Mouse (Mus musculus): ENCODE results near the gene Ap3m1. TPM values are rescaled to one million over a fixed set of nuclear protein-coding genes. Genes with fewer than 3 reads are reported as not detected.
A peak's percentile ranks its signal among the peaks of the same experiment; 100 is the strongest.
"Not testable (repeated sequence)": the region's sequence is repeated elsewhere in the genome, so short reads cannot be mapped to it uniquely, and the experiment has no call there.

The Ap3m1 gene
- polyA plus RNA-seq (2015; fragmentation: Nextera tagmentation; extraction: Ambion mirVana): 73.2 and 76.4 TPM in 2 replicates

DNA sequence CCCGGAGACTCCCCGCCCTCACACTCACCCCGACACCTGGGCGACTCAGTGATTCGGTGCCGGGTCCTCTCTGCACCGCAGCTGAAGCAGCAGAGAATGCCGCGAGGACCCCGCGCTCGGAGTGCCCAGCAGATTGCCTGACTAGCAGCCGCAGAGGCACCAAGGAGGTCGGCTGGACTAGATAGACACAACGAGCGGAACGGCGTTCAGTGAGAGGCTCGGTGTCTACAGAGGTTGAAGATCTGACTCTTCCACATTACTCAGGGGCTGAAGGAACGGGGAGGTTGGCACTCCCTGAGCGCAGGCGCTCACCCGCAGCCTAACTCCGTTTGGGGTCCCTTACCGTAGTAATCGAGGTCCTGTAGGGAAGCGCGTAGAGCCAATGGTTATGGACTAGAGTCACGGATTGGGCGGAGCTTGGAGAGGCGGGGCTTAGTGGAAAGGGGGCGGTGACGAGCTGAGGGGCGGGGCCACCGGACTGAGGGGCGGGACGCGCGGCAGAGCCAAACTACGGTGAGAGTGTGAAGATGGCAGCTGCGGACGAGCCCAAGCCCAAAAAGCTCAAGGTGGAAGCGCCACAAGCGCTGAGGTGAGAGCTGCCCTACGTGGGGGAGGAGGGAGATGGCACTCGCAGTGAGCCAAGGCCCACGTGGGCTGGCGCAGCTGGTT lies at the start of gene Ap3m1, which contains the start of gene Adk:
TSS of gene Ap3m1 (minus strand) at position 397 of the 669 bp plus-strand sequence.
TSS of gene Adk (plus strand) at position 463 of the 669 bp plus-strand sequence.
- H3K27me3 ChIP-seq: no peaks in the 10 kb centered on the region
- peak within 1 kb of the TSS; percentile 96 for H3K27ac ChIP-seq (replicated peaks)
- peak within 1 kb of the TSS; percentile 82 for H3K4me2 ChIP-seq
- under 1% methylated on average over 48 of the region's 48 CpGs for WGBS
- peak; percentile 98 for ATAC-seq (ENCODE audit: low FRiP score, low read depth)
- no peaks in the 10 kb centered on the region for H3K9me3 ChIP-seq
- H3K4me1 ChIP-seq (replicated peaks): peaks cover 16% of the 10 kb centered on the region
- peak within 1 kb of the TSS; percentile 85 for H3K9ac ChIP-seq
- H3K36me3 ChIP-seq: no peaks in the 10 kb centered on the region
- H3K4me3 ChIP-seq: peak within 1 kb of the TSS; percentile 95

- no peak for ATAC-seq (ENCODE audit: low FRiP score, low read depth)
- Histone ChIP-seq H3K27ac (replicated peaks) (no peak overlapping the region), H3K36me3 (no peaks in the 10 kb centered on the region), H3K27me3 (no peaks in the 10 kb centered on the region), H3K4me1 (replicated peaks) (no peaks in the 10 kb centered on the region), H3K4me3 (no peak overlapping the region), H3K4me2 (no peak overlapping the region), H3K9ac (no peak overlapping the region), H3K9me3 (no peaks in the 10 kb centered on the region)
- 57% methylated on average over 7 of the region's 7 CpGs for WGBS
Observed at GRCm38 (mm10) chr14:21101562-21101961, 49.3 kb upstream of the Ap3m1 start.

DNA sequence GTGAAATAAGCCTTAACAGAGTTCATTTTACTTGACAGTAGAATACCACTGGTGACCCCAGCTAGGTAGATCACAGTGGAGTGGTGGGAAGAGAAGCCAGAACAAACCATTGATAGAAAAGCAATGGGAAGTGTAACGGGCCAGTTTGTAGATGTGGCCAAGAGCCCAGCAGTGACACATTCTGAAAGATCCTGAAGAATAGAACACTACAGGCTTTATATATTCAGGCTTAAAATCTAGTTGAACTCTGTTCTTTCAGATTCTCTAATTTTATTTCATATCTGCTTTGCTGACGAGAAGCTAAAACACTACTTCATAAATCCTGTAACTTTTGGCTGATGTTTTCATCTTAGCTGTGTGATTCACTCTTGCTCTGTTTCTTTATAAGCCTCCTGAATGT lies 48.6 kb upstream of the Ap3m1 start:
- Histone ChIP-seq H3K4me1 (replicated peaks) (no peaks in the 10 kb centered on the region), H3K27me3 (no peaks in the 10 kb centered on the region), H3K9ac (no peak overlapping the region), H3K36me3 (no peaks in the 10 kb centered on the region), H3K27ac (replicated peaks) (no peak overlapping the region), H3K4me3 (no peak overlapping the region), H3K9me3 (no peaks in the 10 kb centered on the region), H3K4me2 (no peak overlapping the region)
- WGBS: 81% methylated on average over 2 of the region's 2 CpGs
- ATAC-seq (ENCODE audit: low FRiP score, low read depth): no peak

- Histone ChIP-seq H3K36me3 (no peaks in the 10 kb centered on the region), H3K4me2 (no peak overlapping the region), H3K27ac (replicated peaks) (no peak overlapping the region), H3K4me1 (replicated peaks) (no peaks in the 10 kb centered on the region), H3K4me3 (no peak overlapping the region), H3K9ac (no peak overlapping the region), H3K9me3 (no peaks in the 10 kb centered on the region), H3K27me3 (no peaks in the 10 kb centered on the region)
- 85% methylated on average over 7 of the region's 7 CpGs for WGBS
- ATAC-seq (ENCODE audit: low FRiP score, low read depth): no peak
Observed at GRCm38 (mm10) chr14:21099371-21099770, 47.1 kb upstream of the Ap3m1 start.

- H3K9me3 ChIP-seq: no peaks in the 10 kb centered on the region
- H3K36me3 ChIP-seq: no peaks in the 10 kb centered on the region
- 91% methylated on average over 4 of the region's 4 CpGs for WGBS
- H3K27ac ChIP-seq (replicated peaks): no peak overlapping the region
- no peaks in the 10 kb centered on the region for H3K4me1 ChIP-seq (replicated peaks)
- no peak overlapping the region for H3K9ac ChIP-seq
- H3K4me2 ChIP-seq: no peak overlapping the region
- no peaks in the 10 kb centered on the region for H3K27me3 ChIP-seq
- no peak overlapping the region for H3K4me3 ChIP-seq
- no peak for ATAC-seq (ENCODE audit: low FRiP score, low read depth)
Observed at GRCm38 (mm10) chr14:21096689-21097088, 44.4 kb upstream of the Ap3m1 start.

- no peak for ATAC-seq (ENCODE audit: low FRiP score, low read depth)
- no peaks in the 10 kb centered on the region for H3K27me3 ChIP-seq
Observed at GRCm38 (mm10) chr14:21096279-21096678, 44.0 kb upstream of the Ap3m1 start.

DNA sequence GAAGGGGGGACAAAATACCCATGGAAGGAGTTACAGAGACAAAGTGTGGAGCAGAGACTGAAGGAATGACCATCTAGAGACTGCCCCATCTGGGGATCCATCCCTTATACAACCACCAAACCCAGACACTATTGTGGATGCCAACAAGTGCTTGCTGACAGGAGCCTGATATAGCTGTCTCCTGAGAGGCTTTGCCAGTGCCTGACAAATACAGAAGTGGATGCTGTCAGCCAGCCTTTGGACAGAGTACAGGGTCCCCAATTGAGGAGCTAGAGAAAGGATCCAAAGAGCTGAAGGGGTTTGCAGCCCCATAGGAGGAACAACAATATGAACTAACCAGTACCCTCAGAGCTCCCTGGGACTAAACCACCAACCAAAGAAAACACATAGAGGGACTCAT lies 41.9 kb upstream of the Ap3m1 start:
- H3K36me3 ChIP-seq; H3K9me3 ChIP-seq; ATAC-seq (ENCODE audit: low FRiP score, low read depth); H3K27ac ChIP-seq (replicated peaks); H3K27me3 ChIP-seq; H3K9ac ChIP-seq; H3K4me1 ChIP-seq (replicated peaks); H3K4me3 ChIP-seq; H3K4me2 ChIP-seq: not testable (repeated sequence)

More at GRCm38 (mm10) chr14:21096279-21096678, 44.0 kb upstream of the Ap3m1 start:
- Histone ChIP-seq H3K4me2 (no peak overlapping the region), H3K4me1 (replicated peaks) (no peaks in the 10 kb centered on the region), H3K36me3 (no peaks in the 10 kb centered on the region), H3K9ac (no peak overlapping the region), H3K4me3 (no peak overlapping the region), H3K9me3 (no peaks in the 10 kb centered on the region), H3K27ac (replicated peaks) (no peak overlapping the region)

DNA sequence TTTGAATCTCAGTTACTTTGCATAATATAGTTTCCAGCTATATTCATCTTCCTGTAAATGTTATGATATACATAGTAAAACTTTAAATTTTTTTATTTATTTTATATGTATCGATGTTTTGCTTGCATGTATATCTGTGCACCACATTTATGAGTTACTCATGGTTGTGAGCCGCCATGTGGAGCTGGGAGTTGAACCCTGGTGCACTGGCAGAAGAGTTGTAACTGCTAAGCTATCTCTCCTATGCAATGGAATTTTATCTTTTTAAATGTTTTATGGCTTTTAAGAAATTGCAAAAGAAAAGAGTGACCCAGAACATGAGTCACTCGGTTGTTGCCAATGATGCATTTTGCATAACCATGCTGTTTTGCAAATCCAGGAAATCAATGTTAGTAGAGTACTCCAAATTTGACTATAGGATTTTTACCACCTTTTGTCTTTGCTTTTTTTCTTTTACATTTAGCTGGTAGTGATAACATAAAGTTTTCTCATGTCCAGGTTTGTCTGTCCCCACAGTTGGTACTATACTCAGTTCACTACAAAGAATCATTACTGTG lies 38.7 kb upstream of the Ap3m1 start:
- Histone ChIP-seq H3K4me3 (no peak overlapping the region), H3K4me1 (replicated peaks) (no peaks in the 10 kb centered on the region), H3K9ac (no peak overlapping the region), H3K27ac (replicated peaks) (no peak overlapping the region), H3K9me3 (no peaks in the 10 kb centered on the region), H3K36me3 (no peaks in the 10 kb centered on the region), H3K27me3 (no peaks in the 10 kb centered on the region), H3K4me2 (no peak overlapping the region)
- 96% methylated on average over 3 of the region's 3 CpGs for WGBS
- ATAC-seq (ENCODE audit: low FRiP score, low read depth): no peak

DNA sequence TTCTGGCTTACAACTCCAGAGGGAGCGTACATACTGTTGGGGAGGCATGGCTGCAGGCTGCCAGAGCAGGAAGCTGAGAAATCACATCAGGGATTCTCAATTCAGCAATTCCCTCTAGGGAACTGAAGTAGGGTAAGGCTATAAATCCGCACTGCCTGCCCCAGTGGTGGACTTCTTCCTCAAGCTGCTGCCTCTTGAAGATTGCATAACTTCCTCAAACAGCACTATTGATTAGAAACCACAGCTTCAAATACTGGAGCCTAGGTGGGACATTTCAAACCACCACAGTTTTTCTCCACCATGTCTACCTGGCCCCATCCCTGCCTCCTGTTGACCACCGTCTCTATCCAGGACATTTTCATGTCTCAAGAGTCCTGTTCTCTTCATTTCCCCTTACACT lies 38.1 kb upstream of the Ap3m1 start:
- Histone ChIP-seq H3K27me3 (no peaks in the 10 kb centered on the region), H3K9ac (no peak overlapping the region), H3K27ac (replicated peaks) (no peak overlapping the region), H3K36me3 (no peaks in the 10 kb centered on the region), H3K9me3 (no peaks in the 10 kb centered on the region), H3K4me3 (no peak overlapping the region), H3K4me1 (replicated peaks) (no peaks in the 10 kb centered on the region), H3K4me2 (no peak overlapping the region)
- ATAC-seq (ENCODE audit: low FRiP score, low read depth): no peak
- 77% methylated on average over 3 of the region's 3 CpGs for WGBS

DNA sequence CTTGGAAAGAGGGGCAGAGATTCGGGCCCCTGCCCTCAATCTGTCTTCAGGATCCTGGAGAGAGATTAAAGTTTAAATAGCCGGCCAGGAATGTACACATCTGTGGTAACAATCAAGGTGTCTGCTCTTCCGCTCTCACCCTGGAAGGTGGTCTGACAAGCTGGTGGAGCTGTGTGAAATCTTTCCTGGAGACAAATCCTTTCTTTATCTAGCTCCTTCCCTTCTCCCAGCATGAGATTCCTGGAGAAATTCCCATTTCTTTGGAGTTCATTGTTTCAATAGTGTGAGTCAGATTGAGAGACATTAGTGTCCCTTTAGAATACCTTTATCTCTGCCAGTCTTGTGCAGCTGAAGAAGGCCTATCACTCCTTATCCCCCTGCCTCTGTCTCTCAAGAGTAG lies 36.4 kb upstream of the Ap3m1 start:
- no peak overlapping the region for H3K9ac ChIP-seq
- no peak for ATAC-seq (ENCODE audit: low FRiP score, low read depth)

DNA sequence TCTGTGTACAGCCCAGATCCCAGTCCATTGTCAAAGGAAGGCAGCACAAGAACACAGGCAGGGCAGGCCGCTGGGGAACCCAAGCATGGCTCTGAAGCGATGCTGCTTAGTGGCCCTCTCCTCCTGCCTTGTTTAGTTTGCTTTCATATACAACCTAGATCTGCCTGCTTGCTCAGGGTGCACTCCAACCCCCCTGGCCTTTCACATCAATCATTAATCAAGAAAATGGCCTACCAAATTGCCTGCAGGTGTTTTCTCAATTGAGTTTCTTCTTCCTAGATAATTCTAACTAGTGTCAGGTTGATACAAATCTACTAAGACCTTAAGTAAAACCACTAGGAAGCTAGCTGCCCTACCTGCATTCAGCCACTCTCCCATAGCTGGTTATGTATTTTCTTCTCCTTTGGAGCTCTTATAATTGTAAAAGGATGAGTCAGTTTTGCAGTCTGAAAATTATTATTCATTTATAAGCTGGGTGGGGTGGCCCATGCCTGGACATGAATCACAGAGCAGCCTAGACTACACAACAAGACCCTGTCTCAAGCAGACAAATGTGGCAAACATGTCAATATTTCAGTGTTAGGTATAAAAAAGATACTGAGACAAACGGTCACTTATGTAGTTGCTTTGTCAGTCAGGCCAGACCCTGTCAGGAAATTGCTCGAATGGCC lies 35.2 kb upstream of the Ap3m1 start:
- ATAC-seq (ENCODE audit: low FRiP score, low read depth): no peak
- Histone ChIP-seq H3K4me2 (no peak overlapping the region), H3K27me3 (no peaks in the 10 kb centered on the region), H3K9ac (no peak overlapping the region), H3K4me1 (replicated peaks) (no peaks in the 10 kb centered on the region), H3K9me3 (no peaks in the 10 kb centered on the region), H3K27ac (replicated peaks) (no peak overlapping the region), H3K4me3 (no peak overlapping the region), H3K36me3 (no peaks in the 10 kb centered on the region)
- 72% methylated on average over 4 of the region's 4 CpGs for WGBS

More for the DNA sequence above, 36.4 kb upstream of the Ap3m1 start:
- Histone ChIP-seq H3K36me3 (no peaks in the 10 kb centered on the region), H3K27ac (replicated peaks) (no peak overlapping the region), H3K4me2 (no peak overlapping the region), H3K4me3 (no peak overlapping the region), H3K9me3 (no peaks in the 10 kb centered on the region), H3K27me3 (no peaks in the 10 kb centered on the region), H3K4me1 (replicated peaks) (no peaks in the 10 kb centered on the region)
- WGBS: 54% methylated on average over 3 of the region's 3 CpGs

- 61% methylated on average over 7 of the region's 7 CpGs for WGBS
- H3K27me3 ChIP-seq: no peaks in the 10 kb centered on the region
- H3K4me3 ChIP-seq: no peak overlapping the region
- no peak overlapping the region for H3K9ac ChIP-seq
- H3K36me3 ChIP-seq: no peaks in the 10 kb centered on the region
- no peak overlapping the region for H3K27ac ChIP-seq (replicated peaks)
- ATAC-seq (ENCODE audit: low FRiP score, low read depth): no peak
- H3K4me1 ChIP-seq (replicated peaks): no peaks in the 10 kb centered on the region
- no peaks in the 10 kb centered on the region for H3K9me3 ChIP-seq
- no peak overlapping the region for H3K4me2 ChIP-seq
Observed at GRCm38 (mm10) chr14:21086827-21087351, 34.6 kb upstream of the Ap3m1 start.

All from hindbrain, embryonic 15.5 days (tissue).